Mouse (Mus musculus) kidney, adult 18-20 months (tissue): ENCODE measurements around the gene Ctsf.
"Not testable (repeated sequence)": the region's sequence is repeated elsewhere in the genome, so short reads cannot be mapped to it uniquely, and the experiment has no call there.

Source experiments
- DNase-seq: peaks from one replicate; pipeline ENCODE4 v3.0.0; 2021

Gene Ctsf

GRCm38 (mm10) chr19:4854552-4855469 lies at the start of gene Ctsf:
Gene Ctsf (plus strand): TSS chr19:4855130.
- peak; percentile 91 for DNase-seq

GRCm38 (mm10) chr19:4810309-4810708 lies 44.6 kb upstream of the Ctsf start:
- DNase-seq = no peak

GRCm38 (mm10) chr19:4810746-4811062 lies 44.2 kb upstream of the Ctsf start:
- no peak for DNase-seq

- DNase-seq = peak; percentile 99
Observed at GRCm38 (mm10) chr19:4811063-4811908, 43.6 kb upstream of the Ctsf start, which contains the start of the genes Gm21992 and Rbm14. Gene Gm21992 (minus strand): TSS chr19:4811612. Gene Rbm14 (minus strand): TSS chr19:4811634.

GRCm38 (mm10) chr19:4811909-4812242 lies 43.1 kb upstream of the Ctsf start:
- no peak for DNase-seq

GRCm38 (mm10) chr19:4812334-4812949 lies 42.5 kb upstream of the Ctsf start:
- DNase-seq = not testable (repeated sequence)

GRCm38 (mm10) chr19:4813015-4813414 lies 41.9 kb upstream of the Ctsf start:
- no peak for DNase-seq

GRCm38 (mm10) chr19:4817182-4817835 lies 37.6 kb upstream of the Ctsf start:
- no peak for DNase-seq

- peak; percentile 89 for DNase-seq
Observed at GRCm38 (mm10) chr19:4820678-4821303, 34.1 kb upstream of the Ctsf start.

GRCm38 (mm10) chr19:4828444-4829114 lies 26.4 kb upstream of the Ctsf start:
- peak; percentile 58 for DNase-seq

GRCm38 (mm10) chr19:4829156-4829555 lies 25.8 kb upstream of the Ctsf start:
- peak; percentile 74 for DNase-seq

GRCm38 (mm10) chr19:4833977-4834376 lies 21.0 kb upstream of the Ctsf start:
- DNase-seq = no peak

- DNase-seq = peak; percentile 48
Observed at GRCm38 (mm10) chr19:4836096-4836495, 18.8 kb upstream of the Ctsf start.

GRCm38 (mm10) chr19:4837049-4837448 lies 17.9 kb upstream of the Ctsf start:
- no peak for DNase-seq

GRCm38 (mm10) chr19:4838526-4839140 lies 16.3 kb upstream of the Ctsf start:
- DNase-seq = no peak

- peak; percentile 98 for DNase-seq
Observed at GRCm38 (mm10) chr19:4839149-4839548, 15.8 kb upstream of the Ctsf start, which contains the start of the genes Ccs and Ccdc87. Gene Ccs (minus strand): TSS chr19:4839332. Gene Ccdc87 (plus strand): TSS chr19:4839366.

GRCm38 (mm10) chr19:4840848-4841247 lies 14.1 kb upstream of the Ctsf start:
- no peak for DNase-seq

GRCm38 (mm10) chr19:4842611-4843010 lies 12.3 kb upstream of the Ctsf start:
- no peak for DNase-seq

GRCm38 (mm10) chr19:4845846-4846245 lies 9.1 kb upstream of the Ctsf start:
- DNase-seq = no peak

- peak; percentile 37 for DNase-seq
Observed at GRCm38 (mm10) chr19:4847490-4847889, 7.4 kb upstream of the Ctsf start.

GRCm38 (mm10) chr19:4849800-4850199 lies 5.1 kb upstream of the Ctsf start:
- DNase-seq = no peak
